Mouse (Mus musculus) liver, embryonic 15.5 days (tissue): ENCODE data around the gene U90926. TPM values are rescaled to one million over a fixed set of nuclear protein-coding genes. Genes with fewer than 3 reads are reported as not detected.

Experiments used
- ATAC-seq: fragments of 200-750 bp; cut with Nextera tagmentation; 2 replicates; pipeline ENCODE4 v1.8.0; 2017; ENCODE audit warnings: moderate number of reproducible peaks, mild to moderate bottlenecking, moderate library complexity; ENCODE audit not compliant: insufficient read depth
- H3K27ac ChIP-seq: fragments of 300-500 bp; sonication (generic); replicated peaks from 2 replicates; pipeline ENCODE4 v1.5.1; 2015; ENCODE audit warnings: mild to moderate bottlenecking, inconsistent platforms
- H3K27me3 ChIP-seq: fragments of 300-500 bp; sonication (generic); 2 replicates; pipeline ENCODE4 v1.6.1; 2015; ENCODE audit warnings: mild to moderate bottlenecking, inconsistent platforms
- H3K36me3 ChIP-seq: fragments of 300-500 bp; sonication (generic); replicated peaks from 2 replicates; pipeline ENCODE4 v1.6.1; 2015; ENCODE audit warnings: moderate library complexity, mild to moderate bottlenecking, inconsistent platforms
- H3K4me1 ChIP-seq: fragments of 300-500 bp; sonication (generic); replicated peaks from 2 replicates; pipeline ENCODE4 v1.6.1; 2015; ENCODE audit warnings: inconsistent platforms
- H3K4me2 ChIP-seq: fragments of 300-500 bp; sonication (generic); 2 replicates; pipeline ENCODE4 v1.6.1; 2015; ENCODE audit warnings: moderate library complexity, mild to moderate bottlenecking, inconsistent platforms
- H3K4me3 ChIP-seq: fragments of 300-500 bp; sonication (generic); replicated peaks from 2 replicates; pipeline ENCODE4 v1.5.1; 2015; ENCODE audit warnings: mild to moderate bottlenecking, inconsistent platforms
- H3K9ac ChIP-seq: fragments of 300-500 bp; sonication (generic); 2 replicates; pipeline ENCODE4 v1.6.1; 2015; ENCODE audit warnings: moderate library complexity, mild to moderate bottlenecking, inconsistent platforms
- H3K9me3 ChIP-seq: fragments of 300-500 bp; sonication (generic); replicated peaks from 2 replicates; pipeline ENCODE4 v1.6.1; 2016; ENCODE audit warnings: inconsistent platforms
- WGBS: fragments of 180-500 bp; shearing (Covaris S2); methylation state at CpG from one replicate; pipeline ENCODE4 v1.1.7; 2015; ENCODE audit warnings: mixed read lengths; ENCODE audit not compliant: insufficient replicate concordance; 5-methylcytosine and 5-hydroxymethylcytosine counted together
- polyA plus RNA-seq: library from polyadenylated mRNA; unstranded; fragments of >200 nt; fragmentation: Nextera tagmentation; extraction: Ambion mirVana; gene quantifications from 2 replicates; pipeline ENCODE4 v1.2.1, GENCODE M21; 2015

Gene U90926
- not detected in 2 replicates for polyA plus RNA-seq

GRCm38 (mm10) chr5:92215308-92215707, at the start of gene U90926:
U90926 (minus strand) TSS chr5:92215408.
- Histone ChIP-seq H3K27me3 (peaks cover 2% of the 10 kb centered on the region), H3K4me3 (no peak within 1 kb of the TSS), H3K27ac (no peak within 1 kb of the TSS), H3K4me2 (no peak within 1 kb of the TSS), H3K9ac (no peak within 1 kb of the TSS), H3K36me3 (no peaks in the 10 kb centered on the region), H3K9me3 (no peaks in the 10 kb centered on the region), H3K4me1 (no peaks in the 10 kb centered on the region)
- WGBS = 70% methylated on average over 4 of the region's 4 CpGs
- ATAC-seq = no peak

DNA sequence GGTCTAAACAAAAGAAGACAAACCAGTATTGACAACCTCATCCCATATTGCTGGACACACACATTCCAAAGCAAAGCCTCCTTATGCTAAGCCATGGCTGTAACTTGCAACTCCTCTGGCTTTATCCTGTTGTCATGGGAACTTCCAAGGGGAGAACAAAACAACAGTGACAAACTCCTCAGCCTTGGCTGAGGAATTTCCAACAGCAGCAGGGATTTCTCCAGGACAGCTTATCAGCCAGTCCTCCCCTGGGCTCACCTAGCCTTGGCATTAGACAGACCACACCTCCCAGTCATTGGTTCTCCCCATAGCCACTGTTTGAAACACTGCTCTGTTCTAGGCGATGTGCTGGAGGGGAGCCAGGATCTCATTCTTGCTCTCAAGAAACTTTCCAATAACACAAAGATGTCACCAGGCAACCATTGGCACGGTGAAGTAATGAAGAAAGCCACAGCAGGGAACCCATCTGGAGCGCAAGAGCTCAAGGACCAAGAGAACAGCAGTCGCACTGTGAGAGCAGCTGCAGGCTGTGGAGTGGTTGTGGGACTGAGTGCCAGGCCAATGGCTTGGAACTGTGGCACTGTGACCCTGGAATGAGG, 48.7 kb upstream of the U90926 start:
- 57% methylated on average over 4 of the region's 4 CpGs for WGBS
- Histone ChIP-seq H3K36me3 (no peaks in the 10 kb centered on the region), H3K4me2 (no peak overlapping the region), H3K9me3 (no peaks in the 10 kb centered on the region), H3K27me3 (peaks cover 12% of the 10 kb centered on the region), H3K4me3 (no peak overlapping the region), H3K27ac (no peak overlapping the region), H3K9ac (no peak overlapping the region), H3K4me1 (no peaks in the 10 kb centered on the region)
- ATAC-seq = no peak

- Histone ChIP-seq H3K27ac (no peak overlapping the region), H3K9me3 (no peaks in the 10 kb centered on the region), H3K4me1 (no peaks in the 10 kb centered on the region), H3K4me3 (no peak overlapping the region), H3K9ac (no peak overlapping the region), H3K27me3 (peaks cover 19% of the 10 kb centered on the region), H3K36me3 (no peaks in the 10 kb centered on the region), H3K4me2 (no peak overlapping the region)
- 60% methylated on average over 8 of the region's 8 CpGs for WGBS
- ATAC-seq = no peak
These were observed 47.4 kb upstream of the U90926 start for GRCm38 (mm10) chr5:92262646-92263045.

- Histone ChIP-seq H3K27ac (no peak within 1 kb of the TSS), H3K9me3 (no peaks in the 10 kb centered on the region), H3K4me1 (no peaks in the 10 kb centered on the region), H3K4me3 (no peak within 1 kb of the TSS), H3K4me2 (no peak within 1 kb of the TSS), H3K27me3 (peaks cover 63% of the 10 kb centered on the region), H3K9ac (no peak within 1 kb of the TSS), H3K36me3 (no peaks in the 10 kb centered on the region)
- WGBS = 21% methylated on average over 6 of the region's 6 CpGs
- ATAC-seq = no peak
These were observed 41.0 kb upstream of the U90926 start, which contains the start of gene Ppef2 for GRCm38 (mm10) chr5:92256218-92256617. Ppef2 (minus strand) TSS chr5:92256278.

GRCm38 (mm10) chr5:92254476-92254875, 39.3 kb upstream of the U90926 start:
- no peak overlapping the region for H3K27ac ChIP-seq
- H3K4me2 ChIP-seq = no peak overlapping the region
- H3K9me3 ChIP-seq = no peaks in the 10 kb centered on the region
- peaks cover 62% of the 10 kb centered on the region for H3K27me3 ChIP-seq
- no peak overlapping the region for H3K9ac ChIP-seq
- H3K4me1 ChIP-seq = no peaks in the 10 kb centered on the region
- ATAC-seq = no peak
- H3K36me3 ChIP-seq = no peaks in the 10 kb centered on the region
- WGBS = 28% methylated on average over 6 of the region's 6 CpGs
- H3K4me3 ChIP-seq = no peak overlapping the region

GRCm38 (mm10) chr5:92252797-92253343, 37.7 kb upstream of the U90926 start:
- Histone ChIP-seq H3K27ac (no peak overlapping the region), H3K36me3 (no peaks in the 10 kb centered on the region), H3K9ac (no peak overlapping the region), H3K4me2 (no peak overlapping the region), H3K27me3 (peaks cover 63% of the 10 kb centered on the region), H3K4me3 (no peak overlapping the region), H3K4me1 (no peaks in the 10 kb centered on the region), H3K9me3 (no peaks in the 10 kb centered on the region)
- WGBS = 27% methylated on average over 18 of the region's 18 CpGs
- ATAC-seq = no peak

GRCm38 (mm10) chr5:92252031-92252430, 36.8 kb upstream of the U90926 start:
- Histone ChIP-seq H3K4me2 (no peak overlapping the region), H3K4me1 (no peaks in the 10 kb centered on the region), H3K36me3 (no peaks in the 10 kb centered on the region), H3K27ac (no peak overlapping the region), H3K9me3 (no peaks in the 10 kb centered on the region), H3K4me3 (no peak overlapping the region), H3K27me3 (peaks cover 61% of the 10 kb centered on the region), H3K9ac (no peak overlapping the region)
- 73% methylated on average over 6 of the region's 6 CpGs for WGBS
- no peak for ATAC-seq

DNA sequence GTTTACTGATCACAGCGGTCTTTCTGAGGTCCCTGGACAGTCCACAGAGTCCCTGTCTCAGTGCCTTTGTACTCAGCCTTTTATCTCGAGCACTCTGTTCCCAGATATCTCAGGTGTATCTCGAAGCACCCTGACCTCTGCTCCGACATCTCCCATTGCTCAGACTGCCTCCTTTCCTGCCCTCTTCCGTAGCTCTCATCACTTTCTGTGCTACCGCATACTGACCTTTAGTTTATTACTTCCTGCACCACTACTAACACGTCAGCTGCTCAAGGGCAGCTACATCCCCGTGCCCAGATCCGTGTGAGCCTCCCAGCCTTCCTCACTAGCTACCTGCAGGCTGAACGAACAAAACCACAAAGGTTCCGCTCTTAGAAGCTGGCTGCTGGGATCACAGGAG, 33.4 kb upstream of the U90926 start:
- no peak overlapping the region for H3K4me3 ChIP-seq
- H3K27me3 ChIP-seq = peaks cover 53% of the 10 kb centered on the region
- H3K4me1 ChIP-seq = no peaks in the 10 kb centered on the region
- 55% methylated on average over 11 of the region's 11 CpGs for WGBS
- H3K4me2 ChIP-seq = no peak overlapping the region
- H3K36me3 ChIP-seq = no peaks in the 10 kb centered on the region
- no peak for ATAC-seq
- H3K9ac ChIP-seq = no peak overlapping the region
- H3K27ac ChIP-seq = no peak overlapping the region
- no peaks in the 10 kb centered on the region for H3K9me3 ChIP-seq

- no peak overlapping the region for H3K4me2 ChIP-seq
- 13% methylated on average over 9 of the region's 9 CpGs for WGBS
- H3K4me1 ChIP-seq = no peaks in the 10 kb centered on the region
- no peak overlapping the region for H3K4me3 ChIP-seq
- H3K27me3 ChIP-seq = peaks cover 59% of the 10 kb centered on the region
- H3K27ac ChIP-seq = no peak overlapping the region
- no peaks in the 10 kb centered on the region for H3K9me3 ChIP-seq
- ATAC-seq = no peak
- no peak overlapping the region for H3K9ac ChIP-seq
- H3K36me3 ChIP-seq = no peaks in the 10 kb centered on the region
These were observed 30.3 kb upstream of the U90926 start for GRCm38 (mm10) chr5:92245483-92245882.

GRCm38 (mm10) chr5:92244900-92245299, 29.7 kb upstream of the U90926 start:
- Histone ChIP-seq H3K27me3 (peaks cover 60% of the 10 kb centered on the region), H3K4me1 (no peaks in the 10 kb centered on the region), H3K9me3 (no peaks in the 10 kb centered on the region), H3K27ac (no peak overlapping the region), H3K9ac (no peak overlapping the region), H3K4me3 (no peak overlapping the region), H3K4me2 (no peak overlapping the region), H3K36me3 (no peaks in the 10 kb centered on the region)
- ATAC-seq = no peak
- WGBS = 80% methylated on average over 2 of the region's 2 CpGs

- H3K9ac ChIP-seq = no peak overlapping the region
- no peaks in the 10 kb centered on the region for H3K4me1 ChIP-seq
- no peak overlapping the region for H3K27ac ChIP-seq
- H3K4me2 ChIP-seq = no peak overlapping the region
- no peaks in the 10 kb centered on the region for H3K9me3 ChIP-seq
- WGBS = 71% methylated on average over 12 of the region's 12 CpGs
- no peaks in the 10 kb centered on the region for H3K36me3 ChIP-seq
- ATAC-seq = no peak
- H3K27me3 ChIP-seq = peaks cover 57% of the 10 kb centered on the region
- no peak overlapping the region for H3K4me3 ChIP-seq
These were observed 25.6 kb upstream of the U90926 start for GRCm38 (mm10) chr5:92240769-92241168.
